Mouse (Mus musculus) embryo, embryonic 11.5 days (tissue): ENCODE measurements around the gene Tram2.

Experiments
- DNase-seq: peaks from one replicate; pipeline ENCODE4 v3.0.0-alpha.2; 2012; ENCODE audit warnings: low read depth, low spot score

The Tram2 gene

DNA sequence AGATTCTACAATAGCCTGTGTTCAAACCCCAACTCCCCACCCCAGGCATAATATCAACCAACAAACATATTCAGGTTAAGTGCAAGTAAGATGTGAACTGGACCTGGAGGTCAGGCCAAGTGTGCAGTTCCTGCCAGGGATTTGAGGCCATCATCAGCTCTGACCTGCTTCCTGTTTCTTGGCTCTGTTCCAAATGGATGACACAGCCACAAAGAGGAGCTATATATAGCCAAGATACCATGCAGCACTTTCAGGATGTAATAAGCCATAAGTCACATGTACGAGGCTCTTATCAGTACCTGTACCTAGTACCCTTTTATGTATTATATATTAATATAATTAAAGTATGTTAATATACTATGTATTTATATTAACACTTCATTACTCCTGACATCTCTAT, 10.5 kb downstream of the Tram2 start:
- no peak for DNase-seq

GRCm38 (mm10) chr1:21067536-21068221, 11.3 kb downstream of the Tram2 start:
- no peak for DNase-seq

- DNase-seq = no peak
These were observed 14.9 kb downstream of the Tram2 start for GRCm38 (mm10) chr1:21064153-21064552.

DNA sequence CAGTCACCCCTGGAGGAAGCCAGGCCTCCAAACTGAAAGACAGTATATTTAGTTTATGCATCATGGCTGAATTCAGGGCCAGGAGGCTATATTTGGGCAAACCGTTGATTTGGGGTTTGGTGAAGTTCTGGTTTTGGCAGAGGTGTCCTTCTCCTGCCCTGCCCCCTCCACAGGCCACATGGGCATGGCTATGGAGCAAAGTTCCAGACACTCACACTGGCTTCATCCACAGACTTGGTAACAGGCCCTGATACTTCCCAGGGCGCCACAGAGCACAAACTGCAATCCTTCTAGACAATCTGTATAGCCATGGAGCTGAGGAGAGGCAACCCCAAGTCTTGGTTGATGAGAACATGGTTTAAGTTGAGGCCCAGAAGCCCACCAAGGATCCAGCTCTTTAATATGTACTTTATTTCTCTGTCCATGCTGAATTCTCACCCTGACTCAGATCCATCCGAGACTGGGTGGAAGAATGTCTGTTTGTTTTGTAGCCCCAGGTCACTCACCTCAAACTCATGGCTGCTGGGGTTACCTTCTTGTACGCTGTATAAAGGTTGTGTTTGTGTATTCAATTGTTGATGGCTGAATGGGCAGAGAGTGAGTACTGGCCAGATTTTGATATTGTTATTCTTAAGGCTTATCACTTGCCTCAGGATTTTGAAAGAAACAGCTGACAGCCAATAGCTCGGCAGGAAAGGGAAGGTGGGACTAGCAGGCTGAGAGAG, 19.5 kb downstream of the Tram2 start:
- DNase-seq = no peak

DNA sequence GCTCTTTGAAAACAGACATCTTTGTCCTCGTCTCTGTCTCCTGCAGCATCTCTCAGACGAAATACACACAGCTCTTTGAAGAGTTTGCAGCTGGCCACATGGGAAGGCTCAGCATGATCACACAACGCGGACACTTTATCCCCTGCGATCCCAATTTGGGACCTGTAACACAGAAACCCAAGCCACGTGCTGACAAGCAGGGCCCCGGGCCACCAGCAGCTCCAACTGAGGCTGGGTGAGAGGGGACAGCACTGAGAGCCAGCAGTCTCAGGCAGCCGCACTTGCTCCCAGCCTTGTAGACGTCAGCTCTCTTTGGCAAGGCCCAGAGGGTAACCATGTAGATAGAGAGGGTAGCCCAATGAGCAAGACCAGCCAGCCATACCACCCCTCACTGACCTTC, 26.0 kb downstream of the Tram2 start:
- DNase-seq = no peak

DNA sequence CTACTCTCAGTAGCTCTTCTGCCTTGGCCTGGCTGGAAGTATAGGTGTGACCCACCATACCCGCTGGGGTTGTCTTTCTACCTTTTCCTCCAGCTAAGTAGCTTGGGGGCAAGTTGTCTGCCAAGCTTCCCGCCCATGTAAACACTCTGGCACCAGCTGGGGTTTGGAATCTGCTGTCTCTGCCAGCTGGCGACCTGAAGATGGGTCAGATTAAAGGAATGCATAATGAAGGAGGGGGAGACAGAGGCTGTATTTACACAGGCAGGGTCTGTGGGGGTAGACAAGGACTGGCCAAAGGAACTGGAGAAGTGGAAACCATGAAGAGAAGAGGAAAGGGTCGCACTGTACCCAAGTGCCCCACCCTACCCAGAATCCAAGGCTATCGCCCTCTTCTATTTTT, 26.4 kb downstream of the Tram2 start:
- DNase-seq = no peak

- DNase-seq = no peak
These were observed 26.9 kb downstream of the Tram2 start for GRCm38 (mm10) chr1:21052132-21052545.

GRCm38 (mm10) chr1:21049005-21049404, 30.0 kb downstream of the Tram2 start:
- DNase-seq = no peak

DNA sequence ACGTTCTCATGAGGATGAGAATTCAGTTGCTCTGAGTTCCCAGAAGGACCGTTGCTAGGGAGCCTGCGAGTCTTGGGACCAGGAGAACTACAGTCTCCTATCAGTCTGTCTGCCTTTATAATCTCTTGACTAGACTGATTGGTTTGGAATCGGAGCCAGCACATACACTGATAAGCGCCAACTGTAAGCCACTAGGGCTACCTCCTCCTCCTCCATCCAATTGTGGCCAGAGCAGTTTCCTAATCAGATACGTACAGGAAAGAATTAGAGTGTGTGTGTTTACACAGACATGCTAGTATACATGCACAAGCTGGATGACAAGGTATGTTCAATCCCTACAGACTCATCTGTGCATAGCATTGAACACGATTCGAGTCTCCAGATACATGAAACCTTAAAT, 30.6 kb downstream of the Tram2 start:
- DNase-seq = no peak

DNA sequence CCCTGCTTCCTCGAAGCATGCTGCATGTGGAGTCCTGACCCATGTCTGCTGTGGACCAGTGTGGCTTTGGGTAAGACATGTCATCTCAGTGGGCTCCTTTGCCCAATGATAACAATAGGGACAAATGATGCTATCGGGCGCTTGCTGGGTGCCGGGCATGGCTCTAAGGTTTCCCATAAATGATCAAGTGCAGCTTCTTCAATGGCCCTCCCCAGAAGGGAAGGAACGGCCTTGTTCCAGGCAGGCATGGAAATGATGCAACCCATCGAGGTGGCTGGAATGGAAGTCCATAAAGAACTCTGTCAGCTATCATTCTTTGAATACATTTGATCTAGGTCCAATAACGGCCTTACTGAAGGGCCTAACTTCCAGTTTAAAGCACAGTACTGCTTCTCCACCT, 36.6 kb downstream of the Tram2 start:
- DNase-seq = no peak

DNA sequence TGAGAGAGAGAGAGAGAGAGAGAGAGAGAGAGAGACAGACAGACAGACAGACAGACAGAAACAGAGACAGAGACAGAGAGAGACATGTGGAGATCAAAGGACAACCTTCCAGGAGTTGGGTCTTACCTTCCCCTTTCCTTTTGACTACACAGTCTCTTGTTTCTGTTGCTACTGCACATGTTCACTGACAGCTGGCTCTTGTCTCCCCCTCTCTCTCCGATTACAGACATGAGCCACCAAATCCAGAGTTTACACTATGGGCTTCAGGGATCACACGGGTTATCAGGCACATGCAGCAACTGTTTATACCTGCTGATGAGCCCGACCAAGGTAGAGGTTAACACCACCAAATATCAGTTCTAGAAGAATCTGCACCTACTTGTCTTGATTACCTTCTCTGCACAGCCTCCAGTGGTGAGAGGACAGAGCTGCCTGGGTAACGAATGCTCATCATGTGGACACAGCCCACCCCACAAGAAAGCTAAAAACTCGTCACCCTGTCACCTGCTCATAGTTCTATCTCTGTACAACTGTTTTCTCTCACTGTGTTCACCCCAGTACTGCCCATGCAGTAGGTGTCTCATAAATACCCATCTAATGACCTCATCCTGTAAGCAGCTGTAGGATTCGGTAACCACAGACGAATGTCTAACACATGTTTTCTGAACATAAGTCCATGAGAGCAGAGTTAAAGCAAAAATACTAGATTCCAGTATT, 38.3 kb downstream of the Tram2 start:
- DNase-seq = no peak

GRCm38 (mm10) chr1:21040173-21040572, 38.9 kb downstream of the Tram2 start:
- DNase-seq = no peak

GRCm38 (mm10) chr1:21039564-21039963, 39.5 kb downstream of the Tram2 start:
- no peak for DNase-seq

GRCm38 (mm10) chr1:21037881-21038601, 41.0 kb downstream of the Tram2 start:
- no peak for DNase-seq

- DNase-seq = no peak
These were observed 43.2 kb downstream of the Tram2 start for GRCm38 (mm10) chr1:21035878-21036277.

GRCm38 (mm10) chr1:21033792-21034119, 45.3 kb downstream of the Tram2 start:
- no peak for DNase-seq

DNA sequence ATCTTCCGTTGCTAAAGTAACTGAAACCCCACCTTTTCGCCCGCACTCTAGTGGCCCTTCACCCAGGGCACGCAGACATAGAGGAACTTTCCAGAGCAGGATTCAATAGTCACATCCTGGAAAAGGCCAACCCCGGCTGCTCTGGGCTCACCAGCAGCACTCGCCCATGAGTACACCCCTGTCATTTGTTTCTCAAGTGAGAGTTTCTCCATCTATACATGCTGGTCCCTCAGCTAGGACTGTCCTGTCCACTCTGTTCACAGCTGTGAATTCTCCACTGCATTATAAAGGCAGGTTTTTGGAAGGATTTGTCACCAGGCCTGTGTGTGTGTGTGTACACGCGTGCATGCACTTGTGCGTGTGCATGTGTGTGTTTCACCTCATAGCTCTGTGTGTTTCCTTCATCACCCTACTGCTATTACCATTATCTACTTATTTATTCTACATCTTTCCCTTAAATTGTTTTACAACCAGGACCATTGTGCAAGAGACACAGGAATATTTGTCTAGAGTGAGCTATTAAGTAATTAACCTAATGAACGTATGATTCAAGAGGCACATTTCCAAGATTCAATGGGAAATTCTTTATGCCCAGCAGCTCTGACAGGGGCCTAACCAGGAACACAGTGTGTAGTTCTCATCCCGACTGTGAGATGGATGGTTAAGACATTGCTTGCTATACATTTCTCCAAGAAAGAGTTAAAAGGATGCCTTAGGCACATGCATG, 45.8 kb downstream of the Tram2 start:
- no peak for DNase-seq

GRCm38 (mm10) chr1:21031650-21032049, 47.4 kb downstream of the Tram2 start:
- DNase-seq = no peak

GRCm38 (mm10) chr1:21029000-21029399, 50.0 kb downstream of the Tram2 start:
- no peak for DNase-seq

- no peak for DNase-seq
These were observed 52.5 kb downstream of the Tram2 start for GRCm38 (mm10) chr1:21026534-21026933.

- DNase-seq = no peak
These were observed 53.8 kb downstream of the Tram2 start for GRCm38 (mm10) chr1:21025203-21025602.

DNA sequence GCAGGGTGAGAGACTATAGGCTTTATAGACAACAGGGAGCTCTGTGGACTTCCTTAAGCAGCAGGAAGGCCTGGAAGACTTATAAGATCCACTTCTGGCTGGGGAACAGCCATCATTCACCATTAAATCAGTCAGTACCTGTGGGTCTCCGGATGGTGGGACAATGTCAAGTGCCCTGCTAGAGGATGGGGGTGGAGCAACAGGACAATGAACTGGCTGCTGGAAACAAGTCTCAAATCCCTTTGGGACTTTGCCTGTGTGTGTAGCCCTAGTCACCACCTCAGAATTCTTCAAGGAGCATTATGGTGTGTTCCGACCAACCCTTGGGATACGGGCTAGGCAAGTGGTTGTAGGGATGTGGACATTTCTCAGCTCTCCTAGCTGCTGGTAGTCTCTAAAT, 55.9 kb downstream of the Tram2 start:
- DNase-seq = no peak
